Mouse (Mus musculus) urinary bladder, adult 18-20 months (tissue): ENCODE data around the gene Scaf1.
"Not testable (repeated sequence)": the region's sequence is repeated elsewhere in the genome, so short reads cannot be mapped to it uniquely, and the experiment has no call there.

Experiments
- DNase-seq, 2 experiments: peaks; one replicate each; pipeline ENCODE4 v3.0.0; 2022; ENCODE audit warnings: low spot score in 2 of 2, mixed read lengths in 2 of 2

The Scaf1 gene

DNA sequence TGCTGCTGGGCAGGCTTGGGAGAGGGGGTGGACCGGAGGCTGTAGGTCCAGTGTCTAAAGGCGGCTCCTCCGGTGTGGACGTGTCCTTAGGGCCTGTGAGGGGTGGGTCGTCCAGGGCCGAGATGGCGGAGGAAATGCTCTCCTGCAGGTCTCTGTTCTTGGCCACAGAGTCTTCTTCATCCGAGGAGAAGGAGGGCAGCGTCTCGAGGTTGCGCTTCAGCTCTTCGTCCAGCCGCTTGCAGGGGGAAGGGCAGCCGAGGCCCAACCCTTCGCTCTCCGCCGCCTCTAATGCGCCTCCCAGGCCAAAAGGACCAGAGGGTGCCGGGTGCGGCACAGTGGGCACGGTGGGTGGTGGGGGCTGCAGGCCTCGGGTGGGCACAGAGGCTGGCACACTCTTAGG, 29.6 kb upstream of the Scaf1 start:
- no peak for DNase-seq

DNA sequence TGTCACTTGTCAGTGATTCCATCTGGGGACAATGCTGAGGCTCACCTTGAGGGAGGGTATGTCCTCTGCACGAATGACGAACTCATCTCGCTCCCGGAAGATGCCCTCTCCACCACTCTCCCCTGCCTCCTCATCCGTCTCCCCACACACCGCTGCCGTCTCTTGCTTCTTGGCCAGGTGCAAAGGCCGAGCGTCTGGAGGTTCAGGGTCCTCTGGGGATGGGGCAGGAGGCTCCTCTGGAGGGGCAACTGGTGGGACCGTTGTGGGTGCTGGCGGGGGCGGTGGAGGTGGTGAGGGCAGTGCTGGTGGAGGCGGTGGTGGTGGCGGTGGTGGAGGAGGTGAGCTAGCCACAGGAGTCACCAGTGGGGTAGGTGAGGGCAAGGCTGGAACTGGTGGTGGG, 27.1 kb upstream of the Scaf1 start:
- no peak for DNase-seq

DNA sequence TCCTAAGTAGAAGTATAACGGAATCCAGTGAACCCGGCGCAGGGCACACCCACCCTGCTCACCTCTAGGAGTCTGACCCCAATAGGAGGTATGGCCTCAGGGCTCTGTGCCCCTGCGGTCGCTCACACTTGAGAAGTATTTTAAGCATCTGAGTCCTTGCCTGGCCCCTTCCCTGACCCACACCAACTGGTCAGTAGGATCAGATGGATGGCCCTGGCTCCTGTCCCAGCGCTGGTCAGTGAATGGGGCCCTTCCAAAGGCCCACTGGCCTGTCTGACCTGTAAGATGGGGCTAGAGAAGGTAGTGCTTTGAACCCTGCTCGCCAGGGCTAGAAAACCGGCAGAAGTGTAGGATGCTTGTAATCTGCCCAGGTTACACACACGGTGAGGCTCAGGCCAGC, 24.7 kb upstream of the Scaf1 start:
- no peak for DNase-seq

DNA sequence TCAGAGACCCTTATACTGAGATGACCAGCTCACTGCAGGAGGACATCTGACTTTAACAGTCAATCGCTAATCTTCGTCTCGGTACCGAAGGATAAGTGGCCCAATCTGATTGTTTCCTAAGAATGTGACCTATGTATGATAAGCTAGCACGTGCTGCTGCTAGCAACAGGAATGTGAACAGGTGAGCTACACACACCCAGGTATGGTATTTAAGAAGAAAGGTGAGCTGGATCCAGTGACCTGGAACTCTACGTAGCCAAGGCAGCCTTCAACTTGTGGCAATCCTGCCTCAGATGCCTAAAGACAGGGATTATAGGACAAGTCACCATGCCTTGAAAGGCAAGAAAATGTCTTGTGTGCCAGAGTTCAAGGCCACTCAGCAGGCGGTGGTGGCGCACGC, 22.2 kb upstream of the Scaf1 start:
- DNase-seq, result no peak

DNA sequence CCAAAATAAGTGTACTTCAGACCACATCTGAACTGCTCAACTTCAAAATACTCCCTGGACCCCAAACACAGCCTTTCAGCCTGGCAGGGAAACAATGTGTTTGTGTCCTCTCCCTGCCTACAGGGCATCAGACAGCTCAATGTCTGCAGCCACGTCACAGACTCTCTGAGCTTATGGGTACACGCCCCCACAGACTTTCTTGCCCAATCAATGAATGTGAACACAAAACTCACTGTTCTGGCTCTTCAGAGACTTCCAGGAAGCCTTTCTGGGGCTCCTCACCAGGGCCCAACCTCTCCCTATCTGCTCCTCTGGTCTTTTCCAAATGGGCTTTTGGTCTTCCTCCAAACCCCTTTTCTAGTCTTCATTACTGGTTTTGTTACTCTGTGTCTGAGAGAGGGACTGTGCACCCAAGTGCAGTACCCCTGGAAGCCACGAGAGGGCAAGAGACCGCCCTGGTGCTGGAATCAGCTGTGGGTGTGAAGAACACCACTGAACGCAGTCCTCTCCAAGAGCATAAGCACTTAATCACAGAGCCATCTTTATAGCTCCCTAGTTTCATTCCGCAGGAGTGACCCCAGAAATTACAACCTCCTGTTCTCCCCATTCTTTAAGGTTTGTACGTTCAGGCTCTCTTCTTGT, 21.7 kb upstream of the Scaf1 start:
- DNase-seq, result no peak

DNA sequence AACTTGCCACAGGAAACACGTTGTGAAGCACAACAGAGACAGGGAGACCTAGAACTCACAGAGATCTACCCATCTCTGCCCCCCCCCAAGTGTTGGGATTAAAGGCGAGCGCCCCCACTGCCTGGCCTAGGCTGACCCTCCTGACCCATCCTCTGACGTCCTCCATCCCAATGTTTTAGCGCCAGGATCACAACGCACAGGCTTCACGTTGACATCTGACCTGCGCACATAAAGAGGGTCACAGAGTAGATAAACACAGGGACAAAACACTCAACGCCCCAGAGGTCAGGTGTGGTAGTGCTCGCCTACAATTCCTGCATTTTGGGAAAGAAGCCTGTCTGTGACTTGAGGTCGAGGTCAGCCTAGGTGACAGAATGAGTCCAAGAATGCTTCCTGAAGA, 20.5 kb upstream of the Scaf1 start:
- no peak for DNase-seq

DNA sequence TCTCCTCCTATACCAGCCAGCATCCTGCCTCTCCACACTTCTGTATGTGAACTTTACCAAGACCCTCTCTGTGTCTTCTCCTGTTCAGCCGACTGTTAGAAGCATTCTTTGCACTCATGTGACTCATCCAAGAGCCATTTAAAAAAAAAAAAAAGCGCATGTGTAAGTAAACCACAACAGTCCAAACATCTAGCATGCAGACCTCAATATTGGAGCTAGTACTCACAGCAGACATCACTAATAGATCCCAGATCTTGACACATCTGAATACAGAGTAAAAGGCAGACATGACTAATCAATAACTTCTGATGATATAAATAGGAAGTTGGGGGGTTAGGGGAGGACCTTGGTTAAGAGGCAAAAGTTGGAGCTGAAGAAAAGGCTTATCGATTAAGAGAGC, 19.5 kb upstream of the Scaf1 start:
- DNase-seq, result no peak

DNA sequence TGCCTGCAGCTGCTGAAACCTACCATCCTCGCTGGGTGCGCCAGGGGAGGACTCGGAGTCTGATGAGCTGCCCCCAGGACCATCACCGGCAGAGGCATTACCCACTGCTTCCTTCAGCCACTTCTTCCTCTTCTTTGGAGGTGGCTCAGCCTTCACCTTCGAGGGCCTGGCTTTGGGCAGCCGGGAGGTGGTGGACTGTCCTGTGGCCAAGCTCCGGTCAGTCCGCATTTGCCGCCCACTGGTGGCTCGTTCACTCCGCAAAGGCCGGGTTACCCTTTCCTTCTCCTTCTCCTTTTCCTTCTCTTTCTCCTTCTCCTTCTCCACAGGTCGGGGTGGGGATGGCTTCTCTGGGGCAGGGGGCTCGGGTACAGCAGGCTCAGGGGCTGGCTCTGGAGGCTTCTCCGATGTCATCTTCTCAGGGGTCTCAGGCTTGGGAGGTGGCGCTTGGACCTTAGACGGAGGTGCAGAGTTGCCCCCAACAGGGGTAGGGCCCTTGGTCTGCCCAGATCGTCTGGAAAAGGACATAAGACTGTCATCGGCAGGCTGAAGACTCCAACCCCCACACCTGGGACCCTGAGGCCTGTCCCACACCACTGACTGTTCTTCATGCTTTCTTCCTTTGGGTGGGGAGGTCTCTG, 17.7 kb upstream of the Scaf1 start:
- no peak for DNase-seq

DNA sequence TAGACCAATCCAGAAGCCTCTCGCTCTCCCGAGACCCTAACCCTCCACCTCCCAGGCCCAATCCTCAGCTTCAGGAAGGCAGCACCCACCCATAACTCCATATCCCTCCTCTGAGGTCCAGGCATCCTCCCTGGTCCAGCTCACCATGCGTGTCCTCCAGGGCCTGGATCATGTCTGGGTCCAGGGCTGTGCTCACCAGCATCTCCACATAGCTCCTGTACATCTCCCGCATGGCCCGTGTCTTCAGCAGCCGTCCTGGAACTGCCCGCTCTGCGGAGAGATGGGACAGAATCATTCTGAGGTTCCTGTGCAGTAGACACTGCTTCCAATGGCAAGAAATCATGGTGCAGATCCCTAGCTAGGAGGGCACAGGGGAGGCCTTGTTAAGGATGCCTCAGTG, 14.7 kb upstream of the Scaf1 start:
- DNase-seq, result no peak

DNA sequence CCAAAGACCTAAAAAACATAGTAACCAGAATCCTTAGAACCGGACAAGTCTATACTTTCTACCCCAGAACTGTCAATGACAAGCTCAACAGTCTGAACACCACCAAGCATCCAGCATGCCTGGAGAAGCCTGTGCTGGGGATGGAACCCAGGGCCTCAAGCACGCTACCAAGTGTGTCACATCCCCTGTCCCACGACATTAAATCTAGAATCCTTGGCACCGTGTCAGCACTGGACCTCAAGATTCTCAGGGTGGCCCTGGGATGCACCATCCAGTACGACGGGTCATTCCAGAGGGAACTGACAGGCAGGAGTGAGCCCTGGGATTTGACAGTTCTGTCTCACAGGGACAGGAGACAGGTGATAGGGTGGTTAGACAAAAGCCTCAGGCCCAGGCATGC, 13.8 kb upstream of the Scaf1 start:
- no peak for DNase-seq

DNA sequence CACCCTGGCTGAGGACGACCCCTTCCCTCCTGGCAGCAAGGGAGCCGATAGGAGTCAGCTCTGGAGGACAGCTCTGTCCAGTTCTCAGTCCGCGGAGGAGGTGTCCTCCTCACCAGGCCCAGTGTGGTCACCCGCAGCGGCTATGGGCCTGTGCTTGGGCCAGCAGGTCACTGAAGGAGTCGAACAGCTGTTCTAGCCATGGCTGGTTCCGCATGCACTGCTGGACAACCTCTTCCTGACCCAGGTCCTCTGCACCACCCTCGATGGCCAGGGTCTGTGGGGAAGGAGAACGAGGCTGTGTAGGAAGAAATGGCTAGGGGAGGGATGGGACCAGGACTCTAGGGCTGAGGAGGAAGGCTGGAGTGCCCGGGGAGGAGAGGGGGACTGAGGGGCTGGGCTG, 12.2 kb upstream of the Scaf1 start:
- no peak for DNase-seq

DNA sequence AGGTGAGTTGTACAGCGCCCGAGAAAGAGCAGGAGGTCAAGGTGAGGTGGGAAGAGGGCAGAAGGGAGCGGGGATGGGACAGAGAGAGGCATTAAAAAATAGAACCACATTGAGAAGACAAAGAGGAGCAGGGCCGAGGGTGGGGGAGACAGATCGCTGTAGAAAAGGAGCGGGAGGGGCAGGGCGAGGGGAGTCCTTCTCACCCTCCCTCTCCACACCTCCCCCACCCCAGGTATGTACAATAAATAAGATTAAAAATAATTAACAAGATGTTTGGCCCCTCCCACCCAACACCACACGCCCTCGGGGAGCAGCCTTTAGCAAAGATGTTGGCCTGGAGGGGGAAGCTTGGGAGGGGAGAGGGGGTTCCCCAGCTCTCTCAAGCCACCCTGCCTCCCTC, 11.6 kb upstream of the Scaf1 start:
- DNase-seq, result no peak

DNA sequence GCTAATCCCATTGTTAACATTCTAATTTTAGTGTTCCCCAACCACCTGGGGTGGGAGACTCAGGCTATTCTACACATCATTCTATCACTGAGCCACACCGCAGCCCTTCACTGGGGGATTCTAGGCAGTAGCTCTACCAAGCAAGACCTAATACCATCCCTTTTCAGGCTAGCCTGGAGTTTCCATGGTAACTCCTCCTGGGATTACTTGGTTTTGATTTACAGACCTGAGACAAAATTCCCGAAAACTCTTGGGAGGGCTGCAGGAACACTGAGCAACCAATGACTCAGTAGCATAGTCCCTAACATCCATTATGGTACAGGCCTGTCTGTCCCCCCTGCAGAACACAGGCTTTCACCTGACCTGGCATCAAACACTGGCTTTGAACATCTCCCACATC, 10.1 kb upstream of the Scaf1 start:
- DNase-seq, result no peak

DNA sequence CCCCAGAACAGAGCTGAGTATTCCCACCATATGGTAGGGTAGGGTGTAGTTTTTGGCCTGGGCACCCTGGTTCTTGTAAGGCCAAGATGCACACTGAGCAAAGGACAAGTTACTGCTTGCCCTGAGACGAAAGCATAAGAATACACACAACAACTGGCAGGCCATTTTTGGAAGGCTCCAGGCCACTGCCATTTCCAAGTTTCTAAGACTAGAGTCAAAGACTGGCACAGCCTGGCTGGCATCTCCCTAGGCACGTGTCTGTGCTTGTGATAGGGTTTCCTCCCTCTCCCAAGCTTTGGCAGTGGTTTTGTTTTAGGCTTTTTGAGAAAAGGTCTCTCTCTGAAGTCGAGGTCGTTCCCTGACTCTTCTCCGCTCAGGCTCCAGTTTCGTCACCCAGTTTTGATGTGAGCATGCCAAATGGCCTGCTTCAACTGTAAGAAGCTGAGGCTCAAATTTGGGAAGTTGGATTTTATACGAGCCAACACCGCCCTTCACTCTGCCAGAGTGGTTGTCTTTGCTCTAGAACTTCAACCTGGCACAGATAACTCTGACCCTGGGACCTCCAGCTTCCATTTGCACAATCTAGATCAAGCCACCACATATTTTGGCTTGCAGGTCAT, 9.5 kb upstream of the Scaf1 start:
- no peak for DNase-seq

DNA sequence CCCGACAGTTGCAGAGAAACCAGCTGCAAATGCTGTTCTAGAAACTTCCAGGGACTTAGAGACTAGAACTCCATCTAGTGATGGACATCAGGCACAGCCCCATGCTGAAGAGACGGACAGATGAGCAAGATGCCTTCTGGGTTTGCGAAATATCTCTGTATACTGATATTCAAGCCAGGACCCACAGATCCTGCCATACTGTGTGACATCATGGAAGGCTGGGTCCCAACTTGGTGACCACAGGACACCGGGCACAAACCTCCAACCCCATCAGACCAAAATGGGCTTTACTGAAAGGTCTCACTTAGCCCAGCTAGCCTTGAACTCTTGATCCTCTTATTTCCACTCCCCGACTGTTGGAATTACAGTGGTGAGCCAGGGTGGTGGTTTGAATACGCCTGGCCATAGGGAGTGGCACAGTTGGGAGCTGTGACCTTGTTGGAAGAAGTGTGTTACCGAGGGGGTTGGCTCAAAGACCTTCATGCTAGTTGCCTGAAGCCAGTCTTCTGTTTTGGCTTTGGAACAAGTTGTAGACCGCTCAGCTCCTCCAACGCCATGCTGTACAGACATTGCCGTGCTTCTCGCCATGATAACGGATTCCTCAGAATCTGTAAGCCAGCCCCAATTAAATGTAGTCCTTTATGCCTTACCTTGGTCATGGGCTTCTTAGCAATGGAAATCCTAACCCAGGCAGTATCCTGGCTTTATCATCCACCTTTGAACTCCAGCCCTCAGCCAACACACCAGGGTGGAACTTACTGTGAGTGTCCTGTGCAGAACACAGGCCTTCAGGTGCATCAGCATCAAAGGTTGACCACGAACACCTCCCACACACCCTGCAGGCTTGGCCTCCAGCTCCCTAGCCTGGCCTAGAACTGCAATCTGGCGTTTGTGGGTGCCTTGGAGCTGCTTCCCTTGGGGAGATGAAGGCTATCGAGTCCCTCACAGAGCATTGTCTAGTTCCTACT, 8.4 kb upstream of the Scaf1 start:
- DNase-seq, result no peak

DNA sequence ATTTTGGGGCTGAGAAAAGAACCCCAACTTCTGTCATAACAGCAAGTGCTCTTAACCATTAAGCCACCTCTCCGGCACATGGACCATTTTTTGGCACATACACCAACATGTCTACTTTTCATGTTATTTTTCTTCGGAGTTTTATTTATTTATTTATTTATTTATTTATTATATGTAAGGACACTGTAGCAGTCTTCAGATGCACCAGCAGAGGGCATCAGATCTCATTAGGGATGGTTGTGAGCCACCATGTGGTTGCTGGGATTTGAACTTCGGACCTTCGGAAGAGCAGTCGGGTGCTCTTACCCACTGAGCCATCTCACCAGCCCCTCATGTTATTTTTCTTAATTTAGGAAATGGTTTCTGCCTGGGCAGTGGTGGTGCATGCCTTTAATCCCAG, 7.5 kb upstream of the Scaf1 start:
- DNase-seq, result not testable (repeated sequence)

DNA sequence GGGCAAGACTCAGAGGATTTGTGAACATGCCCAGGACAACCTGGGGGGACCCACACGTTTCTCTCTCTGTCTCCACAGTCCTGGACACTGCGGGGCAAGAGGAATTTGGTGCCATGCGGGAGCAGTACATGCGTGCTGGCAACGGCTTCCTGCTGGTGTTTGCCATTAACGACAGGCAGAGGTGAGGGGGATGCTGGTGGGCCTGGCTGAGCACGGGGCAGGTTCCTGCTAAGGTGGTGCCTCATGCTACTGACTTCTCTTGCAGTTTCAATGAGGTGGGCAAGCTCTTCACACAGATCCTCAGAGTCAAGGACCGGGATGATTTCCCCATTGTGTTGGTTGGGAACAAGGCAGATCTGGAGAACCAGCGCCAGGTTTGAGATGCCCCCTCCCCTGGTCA, 4.1 kb upstream of the Scaf1 start:
- DNase-seq, result no peak

DNA sequence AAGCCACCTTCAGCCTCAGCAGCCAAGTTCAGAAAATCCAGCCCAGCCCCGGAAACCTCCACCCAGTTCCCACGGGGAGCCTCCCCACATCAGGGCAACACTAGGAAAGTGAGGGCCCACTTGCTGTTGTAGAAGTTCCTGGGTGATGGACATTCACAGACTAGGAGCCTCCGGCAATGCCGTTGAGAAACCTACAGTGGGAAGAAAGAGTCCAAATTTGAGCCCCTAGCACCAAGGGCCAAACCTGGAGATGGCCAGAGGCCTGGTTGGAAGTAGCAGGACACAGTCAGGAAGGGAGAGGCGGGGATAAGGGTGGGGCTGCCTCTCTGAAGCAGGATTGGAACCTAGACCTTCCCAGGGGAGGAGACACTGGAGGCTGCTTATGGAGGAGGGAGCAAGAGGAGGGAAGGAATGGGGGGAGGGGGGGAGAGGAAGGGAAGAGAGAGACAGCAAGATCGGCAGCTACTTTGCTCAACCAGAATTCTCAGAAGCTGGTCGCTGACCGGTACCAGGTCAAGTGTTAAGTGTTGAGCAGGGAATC, 2.9 kb upstream of the Scaf1 start:
- DNase-seq, result peak; percentile 29 to 59

DNA sequence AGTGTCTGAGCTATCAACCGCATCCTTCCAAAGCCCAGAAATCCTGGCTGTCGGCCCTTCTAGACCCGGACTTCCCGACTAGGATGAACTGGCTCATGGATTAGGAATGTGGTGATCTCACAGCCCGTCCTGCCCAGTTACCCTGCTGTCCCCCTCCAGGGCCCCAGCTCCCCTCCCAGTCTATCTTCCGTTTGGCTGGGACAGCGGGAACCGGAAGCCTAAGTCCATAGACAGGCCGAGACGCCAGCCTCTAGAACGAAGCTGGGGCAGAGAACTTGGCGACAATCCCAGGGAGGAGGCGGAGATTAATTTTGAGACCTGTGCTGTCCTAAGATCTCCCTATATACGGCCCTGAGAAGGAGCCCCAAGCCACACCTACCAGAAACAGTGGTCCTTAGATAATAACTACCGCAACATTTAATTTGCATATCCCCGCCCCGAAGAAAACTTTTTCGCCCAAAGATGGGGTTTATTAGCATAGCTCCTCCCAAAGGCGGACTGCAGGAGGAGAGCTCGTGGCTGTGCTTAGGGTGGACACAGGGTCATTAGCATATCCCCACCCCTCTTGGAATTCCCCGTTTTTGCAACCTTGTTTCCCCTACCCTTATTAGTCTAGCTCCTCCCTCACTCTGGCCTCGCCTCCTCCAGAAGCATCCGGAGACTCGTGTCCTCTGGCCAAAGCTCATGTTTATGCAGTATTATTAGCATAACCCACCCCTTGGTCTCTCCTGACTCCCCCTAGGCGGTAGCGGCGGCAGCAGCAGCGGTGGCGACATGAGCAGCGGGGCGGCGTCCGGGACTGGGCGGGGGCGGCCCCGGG, 1.3 kb upstream of the Scaf1 start, which contains the start of gene Rras:
TSS of gene Rras (plus strand) at position 720 of the 820 bp plus-strand sequence.
- DNase-seq, result peak; percentile 73 to 94

DNA sequence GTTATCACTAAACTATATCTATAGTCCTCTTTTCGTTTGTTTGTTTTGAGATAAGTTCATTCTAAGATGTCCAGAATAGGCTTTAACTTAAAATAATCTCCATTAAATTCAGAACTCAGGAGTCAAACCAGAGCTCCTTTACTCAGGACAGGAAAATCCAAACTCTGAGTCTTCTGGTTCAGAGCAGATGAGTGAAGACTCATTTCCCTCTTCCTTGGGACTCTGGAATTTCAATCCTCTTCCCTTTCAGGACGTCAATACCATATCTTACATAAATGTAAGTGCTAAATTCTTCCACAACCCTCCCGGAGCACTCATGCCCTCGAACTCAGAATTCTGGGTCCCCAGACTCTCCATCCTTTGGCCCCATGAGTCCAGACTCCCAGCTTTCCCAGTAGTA, 598 bp upstream of the Scaf1 start:
- DNase-seq, result no peak

DNA sequence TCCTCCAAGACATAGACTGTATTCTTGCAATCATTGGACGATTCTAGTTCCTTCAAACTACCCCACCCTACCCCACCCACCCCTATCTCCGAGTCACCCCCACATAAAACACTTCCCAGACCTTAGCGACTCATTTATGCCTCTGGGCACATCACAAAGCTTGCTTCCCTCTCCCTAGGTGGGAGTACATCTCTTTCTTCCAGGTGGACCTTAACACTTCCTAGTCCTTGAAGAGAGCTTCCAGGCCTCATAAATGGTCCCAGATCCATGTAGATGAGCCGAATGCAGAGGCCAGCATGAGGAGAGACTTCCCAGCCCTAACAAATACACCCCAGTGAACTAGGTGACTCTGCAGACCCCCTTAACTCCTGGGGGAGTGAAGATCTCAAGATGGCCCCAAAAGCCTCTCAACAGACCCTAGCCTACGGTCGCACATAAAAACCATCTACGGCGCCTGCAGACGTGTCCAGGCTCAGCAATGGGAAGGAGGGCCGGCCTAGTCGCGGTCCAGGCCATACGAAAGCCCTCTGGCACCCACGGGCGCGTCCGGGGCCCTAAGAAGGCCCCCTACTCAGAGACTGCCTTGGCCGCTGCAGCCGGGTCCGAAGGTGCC, 713 bp downstream of the Scaf1 start:
- no peak for DNase-seq
